Mouse (Mus musculus): ENCODE measurements around the gene Shank2.

The Shank2 gene

GRCm38 (mm10) chr7:144001628-144002027 is at the start of gene Shank2:
Gene Shank2, plus strand, starts transcription at chr7:144001928.
- in situ Hi-C loops (cut with MboI, MseI): loop anchor here in 1 of 2 experiments (25.0 kb wide), 1 partner anchor 1039 kb away; the partner anchor contains the start of gene Ascl2

GRCm38 (mm10) chr7:143952130-143952529 is 49.6 kb upstream of the Shank2 start:
- in situ Hi-C loops (cut with MboI, MseI): no loop called here

DNA sequence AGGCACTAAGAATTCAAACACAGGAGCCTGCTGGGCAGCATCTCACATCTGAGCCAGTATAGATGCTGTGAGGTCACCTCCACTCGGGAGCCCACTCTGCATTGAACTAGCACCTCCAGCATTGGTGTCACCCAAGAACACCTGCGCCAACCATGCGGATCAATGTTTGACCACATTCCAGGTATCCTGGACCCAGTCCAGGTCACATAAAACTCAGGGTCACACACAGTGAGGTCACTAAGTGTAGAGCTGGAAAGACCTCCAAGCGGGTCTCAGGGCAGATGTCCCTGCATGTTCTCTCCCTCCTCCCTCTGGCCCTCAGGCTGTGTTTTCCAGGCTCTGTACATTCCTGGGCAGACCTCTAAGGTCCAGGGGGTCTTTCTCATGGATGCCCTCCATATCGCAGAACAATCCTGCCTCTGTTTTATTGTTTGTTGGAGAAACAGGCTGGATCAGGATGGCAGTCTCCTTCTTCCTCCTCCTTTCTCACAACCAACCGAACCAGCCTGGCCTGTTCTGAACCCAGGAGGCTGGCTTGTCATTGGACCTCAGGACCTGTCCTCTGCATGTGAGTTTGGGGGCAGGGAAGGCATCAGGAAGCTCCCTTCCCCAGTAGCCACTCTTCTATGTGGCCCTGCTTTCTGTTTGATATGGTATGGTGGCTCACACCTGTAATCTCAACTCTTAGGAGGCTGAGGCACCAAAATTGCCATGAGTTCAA is 45.0 kb upstream of the Shank2 start:
- in situ Hi-C loops (cut with MboI, MseI): no loop called here

GRCm38 (mm10) chr7:143958030-143958565 is 43.6 kb upstream of the Shank2 start:
- in situ Hi-C loops (cut with MboI, MseI): no loop called here

DNA sequence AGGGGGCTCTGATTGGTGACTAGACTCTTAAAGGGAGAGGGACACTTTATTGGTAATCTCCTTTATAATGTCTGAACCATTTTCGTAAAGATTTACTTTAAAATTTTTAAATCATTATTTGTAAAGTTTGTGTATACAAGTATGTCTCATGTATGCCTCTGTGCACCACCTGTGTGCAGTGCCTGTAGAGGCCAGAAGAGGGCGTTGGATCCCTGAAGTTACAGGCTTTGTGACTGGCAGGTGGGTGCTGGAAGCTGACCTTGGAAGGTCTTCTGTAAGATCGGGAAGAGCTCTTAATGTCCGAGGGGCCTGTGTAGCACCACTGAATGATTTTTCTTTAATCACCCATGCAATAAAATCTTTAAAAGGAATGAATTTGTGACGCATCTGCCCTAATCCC is 37.9 kb upstream of the Shank2 start:
- in situ Hi-C loops (cut with MboI, MseI): no loop called here

GRCm38 (mm10) chr7:143966621-143967020 is 35.1 kb upstream of the Shank2 start:
- in situ Hi-C loops (cut with MboI, MseI): no loop called here

- in situ Hi-C loops (cut with MboI, MseI): no loop called here
Measured at GRCm38 (mm10) chr7:143977491-143977830, 24.3 kb upstream of the Shank2 start.

DNA sequence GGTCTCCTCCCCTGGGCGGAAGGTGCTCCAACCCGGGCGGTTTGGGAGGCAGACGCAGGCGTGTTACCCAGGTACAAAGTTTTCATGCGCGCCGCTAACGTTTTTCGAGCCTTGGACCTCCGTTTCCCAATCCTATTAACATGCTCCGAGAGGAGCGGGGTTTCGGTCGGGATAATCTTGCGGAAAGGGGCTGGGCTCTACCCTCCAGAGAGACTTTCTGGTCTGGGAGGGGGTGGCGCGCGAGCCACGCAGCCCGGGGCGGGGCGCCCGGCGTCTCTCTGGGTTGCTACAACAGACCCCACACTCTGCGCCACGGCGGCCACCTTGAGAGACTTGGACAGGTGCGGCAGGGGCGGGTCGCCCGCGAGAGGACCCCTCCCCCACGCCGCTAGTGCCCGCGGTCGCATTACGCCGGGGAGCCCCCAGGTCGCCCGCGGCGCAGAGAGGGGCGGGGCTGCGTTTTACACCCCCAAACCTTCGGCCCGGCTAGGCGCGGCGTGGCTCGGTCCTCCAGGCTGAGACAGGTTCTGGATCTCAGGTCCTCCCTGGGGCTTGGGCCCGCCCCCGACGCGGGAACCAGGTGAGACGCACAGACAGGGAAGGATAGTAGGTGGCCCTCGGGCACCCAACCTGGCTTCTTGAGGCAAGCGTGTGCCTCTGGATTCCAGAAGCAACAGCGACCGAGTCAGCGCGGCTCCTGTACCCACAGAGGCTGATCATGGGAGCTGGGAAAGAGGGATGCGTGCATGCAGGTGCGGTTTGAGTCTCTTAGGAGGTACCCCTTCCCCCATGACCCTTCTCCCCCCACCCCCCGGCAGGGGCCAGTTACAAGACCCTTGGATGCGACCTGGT is 23.7 kb upstream of the Shank2 start:
- in situ Hi-C loops (cut with MboI, MseI): no loop called here

GRCm38 (mm10) chr7:143978741-143979371 is 22.9 kb upstream of the Shank2 start:
- in situ Hi-C loops (cut with MboI, MseI): no loop called here

DNA sequence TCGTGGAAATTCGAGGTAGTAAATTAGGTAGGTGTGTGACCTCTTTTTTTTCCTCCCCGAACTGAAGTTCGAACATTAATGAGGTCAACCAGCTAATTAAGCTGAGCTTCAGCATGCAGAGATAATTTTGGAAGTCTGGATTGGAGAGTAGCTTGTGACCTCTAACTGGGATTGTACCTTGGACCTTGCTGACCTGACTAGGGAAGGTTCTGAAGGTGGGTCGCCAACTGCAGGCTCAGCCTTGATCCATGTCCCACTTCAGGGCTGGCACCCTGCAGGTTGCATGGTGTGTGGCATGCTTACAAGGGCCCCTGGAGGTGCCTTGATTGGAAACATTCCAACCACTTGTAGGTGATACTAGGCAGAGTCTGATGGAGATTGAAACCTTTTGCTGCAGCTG is 21.7 kb upstream of the Shank2 start:
- in situ Hi-C loops (cut with MboI, MseI): no loop called here

DNA sequence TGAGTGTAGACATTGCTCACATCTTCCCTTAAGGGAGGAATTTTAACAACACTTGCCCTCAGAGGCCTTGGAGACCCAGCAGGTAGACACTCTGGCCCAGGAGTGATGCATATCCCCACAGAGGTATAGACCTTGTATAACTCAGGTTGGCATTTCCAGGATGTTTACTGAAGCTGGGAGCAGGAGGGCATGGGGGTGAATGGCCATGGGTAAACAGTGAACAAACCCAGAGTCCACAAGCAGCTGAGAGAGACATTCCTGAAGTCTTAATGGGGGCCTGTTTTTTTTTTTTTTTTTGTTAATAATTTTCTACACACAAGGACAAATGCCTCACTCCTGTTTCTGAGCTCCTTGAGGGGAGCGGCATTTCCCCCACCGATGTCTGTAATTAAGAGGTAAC is 15.4 kb upstream of the Shank2 start:
- in situ Hi-C loops (cut with MboI, MseI): no loop called here

GRCm38 (mm10) chr7:143991160-143991559 is 10.6 kb upstream of the Shank2 start:
- in situ Hi-C loops (cut with MboI, MseI): no loop called here

- in situ Hi-C loops (cut with MboI, MseI): no loop called here
Measured at GRCm38 (mm10) chr7:143999073-143999472, 2.7 kb upstream of the Shank2 start.

GRCm38 (mm10) chr7:144003471-144003870 is 1.7 kb downstream of the Shank2 start:
- in situ Hi-C loops (cut with MboI, MseI): loop anchor here in 1 of 2 experiments (25.0 kb wide), 1 partner anchor 1041 kb away; the partner anchor contains the start of gene Ascl2

- in situ Hi-C loops (cut with MboI, MseI): loop anchor here in 1 of 2 experiments (25.0 kb wide), 1 partner anchor 1046 kb away; the partner anchor contains the start of gene Ascl2
Measured at GRCm38 (mm10) chr7:144008079-144008478, 6.4 kb downstream of the Shank2 start.

DNA sequence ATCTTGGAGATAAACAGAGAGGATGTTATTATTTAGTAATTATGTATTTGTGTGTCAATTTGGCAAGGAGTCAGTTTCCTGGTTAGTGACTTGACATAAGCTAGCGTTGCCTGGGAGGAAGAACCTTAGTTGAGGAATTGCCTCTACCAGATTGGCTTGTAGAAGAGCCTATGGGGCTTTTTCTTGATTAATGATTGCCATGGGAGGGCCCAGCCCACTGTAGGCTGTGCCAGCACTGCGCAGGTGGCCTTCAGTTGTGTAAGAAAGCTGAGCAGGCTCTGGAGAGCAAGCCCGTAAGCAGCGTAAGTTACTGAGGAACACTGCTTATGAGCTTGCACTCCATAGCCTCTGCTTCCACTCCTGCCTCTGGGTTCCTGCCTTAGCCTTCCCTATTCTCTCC is 7.3 kb downstream of the Shank2 start:
- in situ Hi-C loops (cut with MboI, MseI): loop anchor here in 1 of 2 experiments (25.0 kb wide), 1 partner anchor 1047 kb away; the partner anchor contains the start of gene Ascl2

- in situ Hi-C loops (cut with MboI, MseI): loop anchor here in 1 of 2 experiments (25.0 kb wide), 1 partner anchor 1052 kb away; the partner anchor contains the start of gene Ascl2
Measured at GRCm38 (mm10) chr7:144014485-144014884, 12.8 kb downstream of the Shank2 start.

DNA sequence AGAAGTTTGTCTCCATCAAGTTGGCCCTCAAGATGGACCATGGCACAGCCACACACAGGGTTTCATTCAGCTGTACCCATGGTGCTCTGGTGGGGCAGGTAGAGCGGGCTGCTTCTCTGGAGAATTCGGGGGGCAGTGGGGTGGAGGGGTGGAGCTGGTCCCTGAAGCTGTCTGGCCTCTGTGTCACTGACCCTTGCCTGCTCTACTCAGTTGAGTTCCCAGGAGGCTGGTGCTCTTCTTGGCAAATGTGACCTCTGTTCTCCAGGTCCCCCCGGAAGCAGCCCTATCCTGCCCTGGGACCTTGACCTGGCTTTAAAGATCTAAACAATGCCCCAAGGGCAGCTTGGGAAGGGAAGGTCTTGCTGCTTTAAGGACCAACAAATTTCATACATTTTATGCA is 20.1 kb downstream of the Shank2 start:
- in situ Hi-C loops (cut with MboI, MseI): loop anchor here in 1 of 2 experiments (25.0 kb wide), 1 partner anchor 1060 kb away; the partner anchor contains the start of gene Ascl2

DNA sequence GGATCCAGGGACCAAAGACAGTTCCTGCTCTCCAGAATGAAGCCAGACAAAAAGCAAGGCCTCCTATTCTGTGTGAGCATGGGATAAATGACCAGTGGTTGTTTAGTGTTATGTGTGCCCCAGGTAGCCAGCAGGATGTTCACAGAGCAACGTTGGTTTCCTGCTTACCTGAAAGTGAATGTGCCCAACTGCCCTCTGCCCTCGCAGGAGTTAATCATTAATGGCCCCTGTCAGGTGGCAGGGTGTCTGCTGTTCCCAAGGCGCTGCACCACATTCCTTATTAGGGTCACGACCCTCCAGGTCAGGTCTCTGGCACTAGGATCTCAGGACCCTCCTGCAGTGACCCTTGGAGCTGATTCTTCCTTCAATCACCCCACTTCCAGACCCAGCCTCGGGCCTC is 21.0 kb downstream of the Shank2 start:
- in situ Hi-C loops (cut with MboI, MseI): loop anchor here in 1 of 2 experiments (25.0 kb wide), 1 partner anchor 1060 kb away; the partner anchor contains the start of gene Ascl2

DNA sequence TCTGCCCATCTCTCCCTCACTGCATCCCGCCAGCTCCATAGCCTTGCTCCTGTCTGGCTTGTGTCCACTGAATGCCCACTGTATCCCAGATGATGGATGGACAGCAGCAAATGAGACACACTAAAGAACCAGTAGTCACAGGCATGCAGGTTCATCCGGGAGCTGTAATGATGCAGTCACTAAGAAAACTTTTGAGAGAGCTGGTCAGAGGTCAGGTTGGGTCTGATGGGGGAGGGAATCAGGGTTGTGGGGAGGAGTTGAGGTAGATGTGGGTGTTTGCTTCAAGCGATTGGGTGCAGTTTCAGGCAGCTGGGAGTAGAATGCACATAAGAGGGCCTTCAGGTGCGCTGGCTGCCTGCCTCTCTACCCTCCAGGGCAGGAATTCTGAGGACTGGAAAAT is 21.8 kb downstream of the Shank2 start:
- in situ Hi-C loops (cut with MboI, MseI): loop anchor here in 1 of 2 experiments (25.0 kb wide), 1 partner anchor 1061 kb away; the partner anchor contains the start of gene Ascl2

- in situ Hi-C loops (cut with MboI, MseI): no loop called here
Measured at GRCm38 (mm10) chr7:144026024-144026752, 24.5 kb downstream of the Shank2 start.
